Mouse (Mus musculus): ENCODE measurements around the gene Tmem119.

GRCm38 (mm10) chr5:113845627-113846026 is 45.3 kb upstream of the Tmem119 start:
- no peak for TF ChIP-seq CTCF (IDR thresholded peaks at IDR 0.05; ENCODE audit: low read depth)
- no peak for TF ChIP-seq EP300 (IDR thresholded peaks at IDR 0.05; ENCODE audit: low read depth)
